Mouse (Mus musculus) hindbrain, embryonic 13.5 days (tissue): ENCODE measurements around the gene Nsdhl. TPM values are rescaled to one million over a fixed set of nuclear protein-coding genes. Genes with fewer than 3 reads are reported as not detected.

Experiments used
- ATAC-seq: fragments of 200-750 bp; cut with Nextera tagmentation; 2 replicates; pipeline ENCODE4 v1.8.0; 2017; ENCODE audit warnings: moderate TSS enrichment; ENCODE audit not compliant: low FRiP score
- H3K27ac ChIP-seq: fragments of 300-500 bp; sonication (generic); 2 replicates; pipeline ENCODE4 v1.5.1; 2015; ENCODE audit warnings: inconsistent platforms, mild to moderate bottlenecking, moderate library complexity
- H3K27me3 ChIP-seq: fragments of 300-500 bp; sonication (generic); 2 replicates; pipeline ENCODE4 v1.6.1; 2015; ENCODE audit warnings: mild to moderate bottlenecking, inconsistent platforms
- H3K36me3 ChIP-seq: fragments of 300-500 bp; sonication (generic); 2 replicates; pipeline ENCODE4 v1.6.1; 2015; ENCODE audit warnings: mild to moderate bottlenecking, inconsistent platforms
- H3K4me1 ChIP-seq: fragments of 300-500 bp; sonication (generic); replicated peaks from 2 replicates; pipeline ENCODE4 v1.6.1; 2015; ENCODE audit warnings: inconsistent platforms
- H3K4me2 ChIP-seq: fragments of 300-500 bp; sonication (generic); 2 replicates; pipeline ENCODE4 v1.6.1; 2015; ENCODE audit warnings: inconsistent platforms, mild to moderate bottlenecking, moderate library complexity
- H3K4me3 ChIP-seq: fragments of 300-500 bp; sonication (generic); 2 replicates; pipeline ENCODE4 v1.5.1; 2015; ENCODE audit warnings: mild to moderate bottlenecking, inconsistent platforms
- H3K9ac ChIP-seq: fragments of 300-500 bp; sonication (generic); 2 replicates; pipeline ENCODE4 v1.6.1; 2015; ENCODE audit warnings: mild to moderate bottlenecking, inconsistent platforms
- H3K9me3 ChIP-seq: fragments of 300-500 bp; sonication (generic); 2 replicates; pipeline ENCODE4 v1.6.1; 2016; ENCODE audit warnings: inconsistent platforms
- WGBS: fragments of 180-500 bp; shearing (Covaris S2); methylation state at CpG from one replicate; pipeline ENCODE4 v1.1.7; 2015; 5-methylcytosine and 5-hydroxymethylcytosine counted together
- microRNA counts: library from miRNA; unstranded; fragments of <30 nt; microRNA quantifications from one replicate; lab custom pipeline; 2016
- microRNA-seq: library from miRNA; unstranded; fragments of <30 nt; microRNA quantifications from one replicate; pipeline ENCODE4, GENCODE M21; 2016
- polyA plus RNA-seq: library from polyadenylated mRNA; unstranded; fragments of >200 nt; fragmentation: Nextera tagmentation; extraction: Ambion mirVana; gene quantifications from 2 replicates; pipeline ENCODE4 v1.2.1, GENCODE M21; 2015

The Nsdhl gene
- polyA plus RNA-seq, 1 experiment from 2014 or later: 44.4 TPM

DNA sequence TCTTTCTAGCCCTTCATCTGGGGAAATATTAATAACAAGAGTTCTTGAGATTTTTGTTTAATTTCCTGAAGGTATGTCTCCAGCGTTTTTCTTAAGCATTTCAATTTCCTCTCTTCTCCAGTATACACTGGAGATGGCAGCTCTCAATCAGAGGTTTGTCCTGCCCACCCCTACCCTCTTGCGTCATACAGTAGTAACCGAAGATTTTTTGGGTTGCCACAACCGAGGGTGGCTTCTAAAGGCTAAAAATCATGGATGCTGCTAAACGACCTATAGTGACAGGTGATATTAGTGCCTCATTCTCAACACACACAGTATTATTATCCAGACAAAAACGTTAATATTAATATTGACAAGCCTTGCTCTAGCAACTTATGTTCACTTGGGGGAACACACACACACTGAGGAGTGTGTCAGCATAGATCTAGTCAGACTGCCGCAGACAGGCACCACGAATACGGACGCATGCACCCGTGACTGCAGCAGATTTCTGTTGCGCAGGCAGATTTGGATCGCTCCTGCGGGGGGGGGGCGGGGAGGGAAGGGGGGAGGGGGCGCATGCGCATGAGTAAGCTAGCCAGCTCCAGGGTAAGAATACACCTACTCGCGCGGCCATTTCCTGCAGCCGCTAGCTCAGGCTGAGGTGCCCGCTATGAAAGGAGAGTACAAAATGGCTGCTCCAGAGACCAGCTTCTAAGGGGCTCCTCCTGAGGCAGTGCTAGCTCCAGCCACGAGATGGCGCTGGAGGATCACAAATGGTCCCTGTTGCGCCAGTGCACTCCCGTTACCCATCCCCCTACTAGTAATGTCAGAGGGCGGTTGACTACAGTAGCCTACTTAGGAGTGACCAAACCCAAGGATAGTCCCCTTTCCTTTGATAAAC lies 89.5 kb downstream of the Nsdhl start:
- H3K4me3 ChIP-seq: peak overlapping the region; percentile 33
- no peaks in the 10 kb centered on the region for H3K27me3 ChIP-seq
- no peaks in the 10 kb centered on the region for H3K36me3 ChIP-seq
- no peaks in the 10 kb centered on the region for H3K4me1 ChIP-seq
- WGBS: 13% methylated on average over 26 of the region's 27 CpGs
- peak overlapping the region; percentile 49 for H3K9ac ChIP-seq
- H3K27ac ChIP-seq: peak overlapping the region; percentile 85
- peak; percentile 100 for ATAC-seq
- H3K9me3 ChIP-seq: no peaks in the 10 kb centered on the region
- peak overlapping the region; percentile 50 for H3K4me2 ChIP-seq

MicroRNAs encoded within 50 kb of the gene (microRNA counts, 519-probe panel; counts per million panel counts)
- microRNA mmu-miR-2137 (lab: Ali Mortazavi, UCI): 51.3 counts per million

Small RNA genes lying within 50 kb of the gene (microRNA-seq; reads per million reads assigned to microRNA genes)
- 0.70 reads per million for gene Mir2137

Other genes starting within 250 kb of the Nsdhl start
- gene Gabrq, start 93.4 kb upstream of the Nsdhl start, polyA plus RNA-seq: 2.4 TPM in 2 replicates
- gene Cetn2, start 146 bp upstream of the Nsdhl start, polyA plus RNA-seq: 88.2 and 93.0 TPM in 2 replicates
- 0.96 and 1.5 TPM in 2 replicates for gene Zfp185, start 68.8 kb downstream of the Nsdhl start, polyA plus RNA-seq
- not detected in 2 replicates for gene Pnma5, start 118.5 kb downstream of the Nsdhl start, polyA plus RNA-seq
- 2.3 and 3.0 TPM in 2 replicates for gene Pnma3, start 146.2 kb downstream of the Nsdhl start, polyA plus RNA-seq
- 0.29 and 0.62 TPM in 2 replicates for gene Xlr4a, start 163.9 kb downstream of the Nsdhl start, polyA plus RNA-seq
- gene Xlr3a, start 178.5 kb downstream of the Nsdhl start, polyA plus RNA-seq: 3.5 and 5.1 TPM in 2 replicates
- 0.28 and 0.51 TPM in 2 replicates for gene Gm14685, start 198.5 kb downstream of the Nsdhl start, polyA plus RNA-seq
- not detected in 2 replicates for gene Xlr5b, start 230.2 kb downstream of the Nsdhl start, polyA plus RNA-seq
- 0.21 and 0.44 TPM in 2 replicates for gene DXBay18, start 230.9 kb downstream of the Nsdhl start, polyA plus RNA-seq